Comparison of ENCODE assay signal across 17 mouse cellular contexts in genomic region chr2:146178718-146179117, GRCm38 (mm10). TPM values are rescaled to one million over a fixed set of nuclear protein-coding genes. Genes with fewer than 3 reads are reported as not detected.
"Had no signal": no experiment of that assay in that cellular context is flagged by ENCODE, and none has a peak within 500 bp of the region (broad histone marks: within the 10 kb centered on the region; RNA-seq: fewer than 3 reads in every experiment).

No protein-coding gene starts in this region.

- H3K9me3 ChIP-seq: limb, embryonic 15.5 days; liver, embryonic 13.5 days; midbrain, embryonic 10.5 days had no signal

- H3K36me3 ChIP-seq: limb, embryonic 15.5 days; liver, embryonic 13.5 days; midbrain, embryonic 10.5 days had no signal

- H3K27me3 ChIP-seq: limb, embryonic 15.5 days; liver, embryonic 13.5 days had no signal

- H3K4me3 ChIP-seq: limb, embryonic 15.5 days; liver, embryonic 13.5 days; midbrain, embryonic 10.5 days; myocyte had no signal

- H3K27ac ChIP-seq: limb, embryonic 15.5 days; liver, embryonic 13.5 days; midbrain, embryonic 10.5 days had no signal

- H3K9ac ChIP-seq: limb, embryonic 15.5 days; liver, embryonic 13.5 days had no signal

- DNase-seq: kidney, adult 18-20 months; kidney, postnatal 10 days; layer of hippocampus, adult 9-11 months; layer of hippocampus, postnatal 36 days; liver, embryonic 13.5 days; lung, adult 2 months; lung, postnatal 10 days; lung, postnatal 4 days; midbrain, embryonic 14.5 days; thymus, adult 18-20 months; thymus, postnatal 25 days had no signal

- H3K4me2 ChIP-seq: limb, embryonic 15.5 days; liver, embryonic 13.5 days had no signal

- H3K4me1 ChIP-seq: limb, embryonic 15.5 days; liver, embryonic 13.5 days had no signal

RNA-seq across cellular contexts. Expression of gene Insm1, which starts 43.0 kb away (rescaled TPM):
- total RNA-seq: megakaryocyte, adult 5-6 weeks; neutrophil, adult 5-6 weeks had no signal
- polyA plus RNA-seq: kidney, embryonic 14.5 days; liver, embryonic 13.5 days; myocyte had no signal
